Mouse (Mus musculus) regulatory T cell (primary cell): Measurements from ENCODE around the gene Asic2.

ENCODE experiments used
- in situ Hi-C: fragments of 300-600 bp; cut with MboI, MseI; formaldehyde crosslinking; loops from one replicate; pipeline ENCODE4 v1.15.1; 2025; ENCODE audit warnings: high pct_unique_total_duplicates

Gene Asic2

DNA sequence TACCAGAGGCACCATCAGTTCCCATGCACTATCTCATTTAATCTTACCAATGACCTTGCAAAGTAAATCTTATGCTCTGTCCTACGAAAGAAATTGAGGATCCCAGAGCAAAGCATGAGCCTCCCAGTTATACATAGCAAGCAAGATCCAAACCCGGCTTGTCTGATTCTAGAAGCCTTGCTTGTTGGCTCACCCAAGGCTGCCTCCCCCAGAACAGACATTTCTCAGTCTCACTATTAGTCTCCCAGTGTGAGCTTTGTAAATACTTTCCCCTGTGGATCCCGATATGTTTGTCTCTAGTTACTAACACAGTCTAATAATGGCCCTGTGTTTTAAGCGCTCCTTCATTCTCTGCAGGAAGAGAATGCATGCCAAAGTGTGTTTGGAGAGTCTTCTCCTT, 446.4 kb downstream of the Asic2 start:
- in situ Hi-C loops = no loop called here

- in situ Hi-C loops = no loop called here
These were observed 450.0 kb downstream of the Asic2 start for GRCm38 (mm10) chr11:81518001-81518955.

GRCm38 (mm10) chr11:81515754-81516153, 452.5 kb downstream of the Asic2 start:
- in situ Hi-C loops = no loop called here

DNA sequence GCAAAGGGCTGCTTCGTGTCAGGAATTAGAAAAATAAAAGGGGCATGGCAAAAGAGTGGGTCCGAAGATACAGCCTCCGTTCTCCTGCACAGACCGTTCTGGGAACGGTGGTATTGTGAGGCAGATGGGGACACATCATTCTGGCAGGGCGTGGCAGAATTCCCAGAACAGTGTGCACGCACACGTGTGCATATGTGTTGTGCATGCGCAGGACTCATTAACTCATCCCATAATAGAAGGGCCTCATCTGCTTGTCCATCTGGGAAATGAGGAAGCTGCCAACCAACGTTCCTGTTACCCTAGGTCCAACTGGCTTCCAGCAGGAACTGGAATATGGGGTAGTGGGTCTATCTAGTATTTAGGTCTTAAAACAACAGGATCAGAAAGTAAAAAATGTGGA, 455.8 kb downstream of the Asic2 start:
- in situ Hi-C loops = no loop called here

- in situ Hi-C loops = no loop called here
These were observed 456.9 kb downstream of the Asic2 start for GRCm38 (mm10) chr11:81511401-81511800.

DNA sequence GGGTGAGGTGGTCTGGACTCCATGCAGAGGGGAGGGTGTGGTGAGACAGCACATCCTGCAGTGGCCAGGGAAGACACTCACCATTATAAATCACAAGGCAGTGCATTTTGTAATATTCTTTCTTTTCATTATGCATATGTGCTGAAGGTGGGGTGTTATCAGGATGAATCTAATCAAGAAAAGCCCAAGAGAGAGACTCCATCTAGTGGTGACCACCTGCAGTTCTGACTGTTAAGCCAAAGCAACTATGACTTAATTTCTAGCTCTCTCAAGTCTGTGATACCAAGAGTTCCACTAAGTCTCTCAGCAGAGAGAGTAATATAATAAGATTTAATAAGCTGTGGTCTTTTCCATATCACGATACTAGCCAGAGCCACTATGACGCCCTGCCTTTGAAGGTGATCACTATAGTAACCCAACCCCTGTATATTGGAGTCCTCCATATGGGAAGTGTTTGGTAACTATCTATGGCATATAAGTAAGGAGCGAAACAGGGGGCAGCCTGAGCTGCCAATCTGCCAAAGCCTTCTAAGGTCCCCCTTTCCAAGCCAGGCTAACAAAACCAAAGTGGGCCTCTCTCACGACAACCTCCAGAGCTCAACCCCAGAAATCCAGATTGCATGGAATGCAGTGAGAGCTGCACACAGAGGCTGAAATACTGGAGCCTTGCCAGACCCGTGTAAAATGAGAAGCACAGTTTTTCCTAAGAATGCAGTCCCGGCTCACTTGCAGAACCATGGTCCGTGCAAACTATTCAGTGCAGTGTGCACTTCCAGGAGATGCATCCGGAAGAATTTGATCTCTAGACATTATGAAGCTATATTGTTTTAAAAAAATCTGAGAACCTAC, 459.6 kb downstream of the Asic2 start:
- in situ Hi-C loops = no loop called here

DNA sequence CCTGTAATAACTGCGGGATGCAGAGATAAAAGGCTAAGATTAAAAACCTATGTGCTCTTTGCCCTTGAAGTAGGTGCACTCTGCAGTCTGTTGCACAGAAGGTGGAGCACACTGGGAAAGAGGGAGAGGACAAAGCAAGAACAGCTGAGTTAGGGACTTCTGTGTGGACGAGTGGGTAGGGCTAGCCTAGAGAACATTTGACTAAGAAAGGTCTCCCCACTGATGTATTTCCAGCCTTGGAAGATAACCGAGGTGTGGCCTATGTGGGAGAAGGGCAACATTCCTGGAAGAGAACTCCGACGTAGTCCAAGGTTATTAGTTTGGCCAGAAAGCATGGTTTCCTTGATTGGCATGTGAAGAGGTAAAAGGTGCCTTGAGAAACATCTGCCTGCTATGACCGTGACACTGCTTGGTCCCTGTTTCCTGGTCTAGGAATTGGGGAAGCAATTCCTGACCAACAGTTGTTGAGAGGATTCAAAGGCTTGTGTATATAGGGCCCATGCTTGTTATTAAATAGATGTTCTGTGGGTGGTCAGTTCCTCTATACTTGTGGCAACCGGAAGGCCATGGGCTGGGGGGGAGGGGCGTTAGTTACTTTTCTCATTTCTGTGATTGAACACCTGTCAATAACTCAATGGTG, 463.3 kb downstream of the Asic2 start:
- in situ Hi-C loops = no loop called here

DNA sequence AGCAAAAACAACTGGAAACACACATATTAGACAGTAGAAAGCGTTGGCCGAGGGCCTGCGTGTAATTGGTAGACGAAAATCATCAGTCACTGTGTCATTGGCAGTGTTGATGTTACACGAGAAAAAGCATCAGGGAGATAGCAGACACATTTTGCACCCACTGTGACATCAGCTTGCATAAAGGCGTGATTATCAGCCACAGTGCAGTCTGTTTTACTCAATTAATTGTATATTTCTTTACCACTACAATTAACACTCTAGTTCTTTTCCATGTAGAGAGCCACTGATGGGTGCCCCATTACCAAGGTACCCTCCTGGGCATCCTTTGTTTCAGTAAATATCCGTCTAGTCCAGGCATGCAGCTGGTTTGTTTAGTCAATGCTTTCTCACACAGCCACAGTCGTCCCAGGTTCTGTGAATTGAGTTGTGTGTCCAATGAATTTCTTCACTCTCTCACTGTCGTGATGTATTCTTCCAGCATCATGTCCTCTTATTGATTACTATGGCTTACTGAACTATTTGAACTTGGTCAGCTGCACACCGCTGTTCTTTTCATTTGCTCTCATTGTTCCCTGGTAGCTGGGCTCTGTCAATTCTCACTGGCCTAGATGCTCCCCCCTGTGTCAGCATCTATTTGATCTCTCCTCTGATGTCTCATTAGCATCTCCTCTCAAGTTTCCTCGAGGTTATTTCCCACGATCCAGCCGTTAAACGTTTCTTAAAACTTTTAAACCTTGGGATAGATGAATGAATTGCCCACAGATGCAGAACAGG, 466.6 kb downstream of the Asic2 start:
- in situ Hi-C loops = no loop called here

DNA sequence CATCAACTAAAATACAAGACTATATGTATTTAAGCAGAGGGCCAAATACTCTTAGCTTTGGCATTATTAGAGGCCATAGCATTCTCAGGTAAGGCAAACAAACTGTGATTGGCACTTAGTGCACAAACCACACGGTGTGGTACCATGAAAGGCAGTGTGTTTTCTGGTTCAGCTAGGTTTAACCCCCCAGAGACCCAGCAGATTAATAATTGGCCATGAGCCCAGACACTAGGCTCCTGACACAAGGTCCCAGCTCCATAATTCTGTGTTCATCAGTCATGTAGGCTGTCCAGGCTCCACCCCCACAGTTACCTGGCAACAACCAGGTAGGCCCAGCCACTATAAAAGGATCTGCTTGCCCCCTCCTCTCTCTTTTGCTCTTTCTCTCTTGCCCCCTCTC, 469.3 kb downstream of the Asic2 start:
- in situ Hi-C loops = no loop called here

- in situ Hi-C loops = no loop called here
These were observed 470.4 kb downstream of the Asic2 start for GRCm38 (mm10) chr11:81497652-81498391.

- in situ Hi-C loops = no loop called here
These were observed 471.8 kb downstream of the Asic2 start for GRCm38 (mm10) chr11:81496446-81496845.

GRCm38 (mm10) chr11:81492351-81492750, 475.9 kb downstream of the Asic2 start:
- in situ Hi-C loops = no loop called here

DNA sequence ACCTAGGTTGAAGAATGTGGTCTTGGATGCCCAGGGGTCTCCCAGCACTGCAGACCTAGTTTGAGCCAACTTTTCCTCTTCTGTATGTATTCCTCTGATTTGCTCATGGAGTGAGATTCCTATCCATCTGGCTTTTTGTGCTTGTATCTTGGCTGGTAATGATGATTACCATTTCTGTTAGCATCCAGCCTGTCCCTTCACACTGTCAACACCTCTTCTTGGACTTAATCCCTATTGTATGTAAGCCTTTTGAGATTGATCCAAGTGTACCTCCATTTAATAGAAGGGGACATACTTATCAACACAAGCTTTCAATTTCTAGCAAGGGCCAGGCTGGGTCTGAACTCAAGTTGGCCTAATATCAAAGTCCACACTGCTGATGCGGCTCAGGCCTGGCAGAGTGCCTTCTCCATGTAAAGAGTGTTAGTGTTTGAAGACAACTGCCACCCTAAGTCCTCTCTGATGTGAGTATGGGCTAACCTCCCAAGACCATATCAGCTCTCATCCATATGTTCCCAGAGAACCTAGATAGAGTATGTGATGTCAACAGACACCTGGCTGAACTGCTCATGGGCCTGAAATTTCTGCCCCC, 479.0 kb downstream of the Asic2 start:
- in situ Hi-C loops = no loop called here

GRCm38 (mm10) chr11:81488681-81489080, 479.6 kb downstream of the Asic2 start:
- in situ Hi-C loops = no loop called here

DNA sequence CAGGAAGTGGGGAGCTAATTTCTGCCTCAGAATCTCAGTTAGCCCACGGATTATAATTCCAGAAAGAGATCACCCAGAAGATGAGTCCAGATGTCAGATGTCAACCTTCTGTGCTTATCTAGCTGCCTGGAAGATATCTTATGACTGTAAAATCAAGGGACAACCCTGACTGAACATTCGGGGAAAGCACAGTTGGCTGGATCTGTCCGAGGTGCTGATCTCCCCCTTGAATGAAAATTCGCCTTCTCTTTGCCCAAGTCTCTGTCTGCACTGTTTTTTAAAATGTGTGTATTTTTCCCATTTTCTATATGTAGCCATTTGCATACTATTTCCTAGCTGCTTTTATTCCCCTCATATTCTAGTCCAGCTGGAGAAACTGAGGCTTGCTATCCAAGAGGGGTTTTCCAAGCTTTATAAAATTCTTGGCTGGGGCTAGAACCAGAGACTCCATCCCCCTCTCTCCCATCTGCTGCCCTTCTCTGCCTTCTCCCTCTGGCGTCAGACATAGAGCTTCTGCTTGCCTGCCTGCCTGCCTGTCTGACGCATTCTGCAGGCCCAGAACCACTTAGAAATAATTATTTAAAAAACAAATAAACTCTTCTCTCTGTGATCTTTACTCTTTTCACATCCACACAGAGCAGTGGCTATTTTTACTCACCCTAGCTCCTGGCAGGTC, 481.9 kb downstream of the Asic2 start:
- in situ Hi-C loops = no loop called here

- in situ Hi-C loops = no loop called here
These were observed 487.1 kb downstream of the Asic2 start for GRCm38 (mm10) chr11:81481198-81481597.

DNA sequence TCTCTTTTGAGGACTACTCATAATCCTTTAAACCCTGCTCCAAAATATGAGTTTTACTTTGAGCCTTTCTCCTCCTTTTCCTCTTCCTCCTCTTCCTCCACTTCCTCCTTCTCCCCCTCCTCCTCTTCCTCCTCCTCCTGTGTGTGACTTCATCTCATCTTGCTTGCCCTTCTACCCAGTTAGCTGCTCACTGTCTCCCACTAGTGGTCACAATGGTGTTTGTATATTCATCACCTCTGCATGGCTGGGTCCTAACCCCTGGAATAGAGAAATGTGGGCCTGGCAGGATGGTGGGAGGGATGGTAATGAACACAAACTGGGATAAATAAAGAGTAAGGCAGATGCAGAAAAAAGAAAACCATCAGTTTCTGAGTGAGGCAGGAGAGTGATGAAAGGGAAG, 492.0 kb downstream of the Asic2 start:
- in situ Hi-C loops = no loop called here

- in situ Hi-C loops = no loop called here
These were observed 494.1 kb downstream of the Asic2 start for GRCm38 (mm10) chr11:81474121-81474520.

GRCm38 (mm10) chr11:81462199-81462598, 506.1 kb downstream of the Asic2 start:
- in situ Hi-C loops = no loop called here

GRCm38 (mm10) chr11:81461748-81462147, 506.5 kb downstream of the Asic2 start:
- in situ Hi-C loops = no loop called here
